Mouse (Mus musculus) midbrain, postnatal 0 days (tissue): ENCODE results near the gene Ptprz1. TPM values are rescaled to one million over a fixed set of nuclear protein-coding genes. Genes with fewer than 3 reads are reported as not detected.
"Not testable (repeated sequence)": the region's sequence is repeated elsewhere in the genome, so short reads cannot be mapped to it uniquely, and the experiment has no call there.

Source experiments
- ATAC-seq: fragments of 200-750 bp; cut with Nextera tagmentation; 2 replicates; pipeline ENCODE4 v1.8.0; 2017; ENCODE audit warnings: moderate number of reproducible peaks, mild to moderate bottlenecking, moderate TSS enrichment, moderate library complexity; ENCODE audit not compliant: low FRiP score
- DNase-seq: peaks from one replicate; pipeline ENCODE4 v3.0.0-alpha.2; 2015; ENCODE audit warnings: low spot score
- H3K27ac ChIP-seq: fragments of 300-500 bp; sonication (generic); 2 replicates; pipeline ENCODE4 v1.5.1; 2014; ENCODE audit warnings: low read depth, mild to moderate bottlenecking, low read length, mixed read lengths
- H3K27me3 ChIP-seq: fragments of 300-500 bp; sonication (generic); 2 replicates; pipeline ENCODE4 v1.6.1; 2014; ENCODE audit warnings: low read length, control low read depth, mixed read lengths; ENCODE audit not compliant: insufficient read depth
- H3K36me3 ChIP-seq: fragments of 300-500 bp; sonication (generic); 2 replicates; pipeline ENCODE4 v1.6.1; 2014; ENCODE audit warnings: low read length, control low read depth, mixed read lengths; ENCODE audit not compliant: insufficient read depth
- H3K4me1 ChIP-seq: fragments of 300-500 bp; sonication (generic); 2 replicates; pipeline ENCODE4 v1.6.1; 2014; ENCODE audit warnings: mild to moderate bottlenecking, control low read depth, antibody characterized with exemption, low read length, mixed read lengths; ENCODE audit not compliant: insufficient read depth
- H3K4me2 ChIP-seq: fragments of 300-500 bp; sonication (generic); 2 replicates; pipeline ENCODE4 v1.6.1; 2014; ENCODE audit warnings: low read depth, mild to moderate bottlenecking, low read length, mixed read lengths; ENCODE audit not compliant: poor library complexity, severe bottlenecking
- H3K4me3 ChIP-seq: fragments of 300-500 bp; sonication (generic); 2 replicates; pipeline ENCODE4 v1.5.1; 2014; ENCODE audit warnings: low read depth, mild to moderate bottlenecking, low read length, moderate library complexity
- H3K9ac ChIP-seq: fragments of 300-500 bp; sonication (generic); replicated peaks from 2 replicates; pipeline ENCODE4 v1.6.1; 2014; ENCODE audit warnings: mild to moderate bottlenecking, low read length, moderate library complexity, mixed read lengths; ENCODE audit not compliant: poor library complexity, severe bottlenecking
- H3K9me3 ChIP-seq: fragments of 300-500 bp; sonication (generic); 2 replicates; pipeline ENCODE4 v1.6.1; 2016; ENCODE audit warnings: low read length, control low read depth
- CTCF ChIP-seq: IDR thresholded peaks from 2 replicates; pipeline ENCODE4 v1.5.1; 2016; ENCODE audit warnings: antibody characterized with exemption, mild to moderate bottlenecking
- WGBS: fragments of 180-500 bp; shearing (Covaris S2); extraction: QIAGEN DNeasy Blood & Tissue Kit; methylation state at CpG from one replicate; pipeline ENCODE4 v1.1.7; 2014; 5-methylcytosine and 5-hydroxymethylcytosine counted together
- polyA plus RNA-seq: library from polyadenylated mRNA; unstranded; fragments of >200 nt; fragmentation: Nextera tagmentation; extraction: Ambion mirVana; gene quantifications from 2 replicates; pipeline ENCODE4 v1.2.1, GENCODE M21; 2015
- total RNA-seq: library from RNA; depleted of rRNA; stranded (reverse); fragments of >200 nt; gene quantifications from 2 replicates; pipeline ENCODE4 v1.2.3, GENCODE M21; 2014

Ptprz1 gene
- total and polyA plus RNA-seq, 2 experiments from 2014 or later = 133 to 260 TPM

- ATAC-seq = no peak
- Histone ChIP-seq H3K4me1 (no peaks in the 10 kb centered on the region), H3K9ac (no peak overlapping the region), H3K9me3 (no peaks in the 10 kb centered on the region), H3K27ac (no peak overlapping the region), H3K27me3 (no peaks in the 10 kb centered on the region), H3K36me3 (peaks cover 8% of the 10 kb centered on the region; the same call in 1 of the 2 replicates), H3K4me2 (no peak overlapping the region), H3K4me3 (no peak overlapping the region)
- no peak for TF ChIP-seq CTCF
- no peak for DNase-seq
- 91% methylated on average over 5 of the region's 5 CpGs for WGBS
These were observed 180.4 kb downstream of the Ptprz1 start for GRCm38 (mm10) chr6:23055734-23056133.

- DNase-seq (peak; percentile 7), ATAC-seq (0 out of 2 replicates have a peak, but pooled peaks have one; percentile 27)
- WGBS = 30% methylated on average over 2 of the region's 2 CpGs
These were observed 200.8 kb downstream of the Ptprz1 start for GRCm38 (mm10) chr6:23076060-23076459.

GRCm38 (mm10) chr6:23078273-23078672, 203.0 kb downstream of the Ptprz1 start:
- Histone ChIP-seq H3K4me1 (no peaks in the 10 kb centered on the region), H3K4me2 (no peak overlapping the region), H3K4me3 (no peak overlapping the region), H3K36me3 (no peaks in the 10 kb centered on the region), H3K9me3 (no peaks in the 10 kb centered on the region), H3K27me3 (no peaks in the 10 kb centered on the region), H3K27ac (no peak overlapping the region), H3K9ac (no peak overlapping the region)
- DNase-seq (no peak), ATAC-seq (no peak)
- no peak for TF ChIP-seq CTCF
- 82% methylated on average over 2 of the region's 2 CpGs for WGBS

More at GRCm38 (mm10) chr6:23076060-23076459, 200.8 kb downstream of the Ptprz1 start:
- H3K4me2 ChIP-seq = no peak overlapping the region
- H3K4me3 ChIP-seq = no peak overlapping the region
- H3K27ac ChIP-seq = no peak overlapping the region
- H3K36me3 ChIP-seq = no peaks in the 10 kb centered on the region
- TF ChIP-seq CTCF = no peak
- no peaks in the 10 kb centered on the region for H3K27me3 ChIP-seq
- H3K9me3 ChIP-seq = no peaks in the 10 kb centered on the region
- no peaks in the 10 kb centered on the region for H3K4me1 ChIP-seq
- no peak overlapping the region for H3K9ac ChIP-seq

- WGBS = 76% methylated on average over 3 of the region's 3 CpGs
- Histone ChIP-seq H3K4me2 (no peak overlapping the region), H3K36me3 (no peaks in the 10 kb centered on the region), H3K27ac (no peak overlapping the region), H3K9ac (no peak overlapping the region), H3K4me3 (no peak overlapping the region), H3K4me1 (no peaks in the 10 kb centered on the region), H3K9me3 (no peaks in the 10 kb centered on the region), H3K27me3 (no peaks in the 10 kb centered on the region)
- DNase-seq (no peak), ATAC-seq (no peak)
- TF ChIP-seq CTCF = no peak
These were observed 204.8 kb downstream of the Ptprz1 start for GRCm38 (mm10) chr6:23079991-23080680.

- H3K4me3 ChIP-seq = no peak overlapping the region
- no peaks in the 10 kb centered on the region for H3K9me3 ChIP-seq
- no peaks in the 10 kb centered on the region for H3K27me3 ChIP-seq
- ATAC-seq (no peak), DNase-seq (no peak)
- H3K27ac ChIP-seq = no peak overlapping the region
- WGBS = 95% methylated on average over 5 of the region's 5 CpGs
- H3K4me2 ChIP-seq = no peak overlapping the region
- no peaks in the 10 kb centered on the region for H3K4me1 ChIP-seq
- no peak for TF ChIP-seq CTCF
- no peaks in the 10 kb centered on the region for H3K36me3 ChIP-seq
- no peak overlapping the region for H3K9ac ChIP-seq
These were observed 209.5 kb downstream of the Ptprz1 start for GRCm38 (mm10) chr6:23084587-23085421.

- not testable (repeated sequence) for H3K4me2 ChIP-seq, H3K4me1 ChIP-seq, H3K9ac ChIP-seq, H3K36me3 ChIP-seq, DNase-seq, H3K27ac ChIP-seq, ATAC-seq, H3K27me3 ChIP-seq, H3K9me3 ChIP-seq, H3K4me3 ChIP-seq
- WGBS = 78% methylated on average over 4 of the region's 4 CpGs
These were observed 214.0 kb downstream of the Ptprz1 start for GRCm38 (mm10) chr6:23089292-23089691.

GRCm38 (mm10) chr6:23090346-23091055, 215.2 kb downstream of the Ptprz1 start:
- not testable (repeated sequence) for H3K27ac ChIP-seq, H3K27me3 ChIP-seq, H3K36me3 ChIP-seq, ATAC-seq, H3K4me3 ChIP-seq, H3K9me3 ChIP-seq, DNase-seq, H3K4me2 ChIP-seq, H3K4me1 ChIP-seq, H3K9ac ChIP-seq
- 92% methylated on average over 11 of the region's 11 CpGs for WGBS
